Mouse (Mus musculus) neural tube, embryonic 11.5 days (tissue): ENCODE data around the gene Grem1. TPM values are rescaled to one million over a fixed set of nuclear protein-coding genes. Genes with fewer than 3 reads are reported as not detected.

ENCODE experiments used
- ATAC-seq: fragments of 200-750 bp; cut with Nextera tagmentation; 2 replicates; pipeline ENCODE4 v1.8.0; 2017; ENCODE audit warnings: moderate number of reproducible peaks, mild to moderate bottlenecking, moderate TSS enrichment, moderate library complexity; ENCODE audit not compliant: insufficient read depth, low FRiP score, low TSS enrichment
- DNase-seq: peaks from one replicate; pipeline ENCODE4 v3.0.0-alpha.2; 2015; ENCODE audit warnings: low spot score
- H3K27ac ChIP-seq: fragments of 300-500 bp; sonication (generic); 2 replicates; pipeline ENCODE4 v1.5.1; 2014; ENCODE audit warnings: low read depth, mild to moderate bottlenecking, low read length
- H3K27me3 ChIP-seq: fragments of 300-500 bp; sonication (generic); 2 replicates; pipeline ENCODE4 v1.6.1; 2014; ENCODE audit warnings: mild to moderate bottlenecking, low read length, mixed read lengths; ENCODE audit not compliant: control insufficient read depth, insufficient read depth
- H3K36me3 ChIP-seq: fragments of 300-500 bp; sonication (generic); 2 replicates; pipeline ENCODE4 v1.6.1; 2014; ENCODE audit warnings: mild to moderate bottlenecking, low read length, moderate library complexity, mixed read lengths; ENCODE audit not compliant: control insufficient read depth, insufficient read depth
- H3K4me1 ChIP-seq: fragments of 300-500 bp; sonication (generic); 2 replicates; pipeline ENCODE4 v1.6.1; 2014; ENCODE audit warnings: low read length, mixed read lengths; ENCODE audit not compliant: control insufficient read depth, insufficient read depth
- H3K4me2 ChIP-seq: fragments of 300-500 bp; sonication (generic); 2 replicates; pipeline ENCODE4 v1.6.1; 2014; ENCODE audit warnings: low read depth, mild to moderate bottlenecking, moderate library complexity
- H3K4me3 ChIP-seq: fragments of 300-500 bp; sonication (generic); 2 replicates; pipeline ENCODE4 v1.5.1; 2014; ENCODE audit warnings: low read depth, low read length
- H3K9ac ChIP-seq: fragments of 300-500 bp; sonication (generic); 2 replicates; pipeline ENCODE4 v1.6.1; 2014; ENCODE audit warnings: mild to moderate bottlenecking, low read length
- H3K9me3 ChIP-seq: fragments of 300-500 bp; sonication (generic); 2 replicates; pipeline ENCODE4 v1.6.1; 2016; ENCODE audit warnings: low read length; ENCODE audit not compliant: control insufficient read depth
- WGBS: fragments of 180-500 bp; shearing (Covaris S2); extraction: QIAGEN DNeasy Blood & Tissue Kit; methylation state at CpG from one replicate; pipeline ENCODE4 v1.1.7; 2014; 5-methylcytosine and 5-hydroxymethylcytosine counted together
- polyA plus RNA-seq: library from polyadenylated mRNA; unstranded; fragments of >200 nt; fragmentation: Nextera tagmentation; extraction: Ambion mirVana; gene quantifications from 2 replicates; pipeline ENCODE4 v1.2.1, GENCODE M21; 2014

Gene Grem1
- polyA plus RNA-seq, 1 experiment from 2014 or later = 0.85 TPM

DNA sequence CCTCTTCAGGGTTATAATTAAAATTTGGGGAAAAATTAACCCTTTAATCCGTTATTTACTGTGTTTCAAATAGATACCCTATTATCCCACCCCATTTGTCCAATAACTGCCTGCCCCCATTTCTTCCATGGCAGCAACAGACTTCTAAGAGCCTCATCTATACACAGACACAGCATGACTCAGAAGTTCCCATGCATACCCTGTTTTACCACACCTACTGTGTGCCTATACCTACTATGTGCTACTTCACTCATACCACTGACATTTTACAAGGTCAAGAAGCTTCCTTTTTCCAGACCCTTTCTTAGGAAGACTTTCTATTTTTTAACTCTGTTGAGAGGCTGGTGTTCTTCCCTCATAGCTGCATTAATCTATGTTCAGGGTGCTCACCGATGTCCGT, 35.1 kb upstream of the Grem1 start:
- ATAC-seq (no peak), DNase-seq (no peak)
- no peak overlapping the region for H3K27ac ChIP-seq
- H3K27me3 ChIP-seq = no peaks in the 10 kb centered on the region
- H3K4me1 ChIP-seq = no peaks in the 10 kb centered on the region
- H3K4me3 ChIP-seq = no peak overlapping the region
- WGBS = 93% methylated on average over 3 of the region's 3 CpGs
- no peak overlapping the region for H3K4me2 ChIP-seq
- no peak overlapping the region for H3K9ac ChIP-seq
- no peaks in the 10 kb centered on the region for H3K9me3 ChIP-seq
- H3K36me3 ChIP-seq = no peaks in the 10 kb centered on the region

DNA sequence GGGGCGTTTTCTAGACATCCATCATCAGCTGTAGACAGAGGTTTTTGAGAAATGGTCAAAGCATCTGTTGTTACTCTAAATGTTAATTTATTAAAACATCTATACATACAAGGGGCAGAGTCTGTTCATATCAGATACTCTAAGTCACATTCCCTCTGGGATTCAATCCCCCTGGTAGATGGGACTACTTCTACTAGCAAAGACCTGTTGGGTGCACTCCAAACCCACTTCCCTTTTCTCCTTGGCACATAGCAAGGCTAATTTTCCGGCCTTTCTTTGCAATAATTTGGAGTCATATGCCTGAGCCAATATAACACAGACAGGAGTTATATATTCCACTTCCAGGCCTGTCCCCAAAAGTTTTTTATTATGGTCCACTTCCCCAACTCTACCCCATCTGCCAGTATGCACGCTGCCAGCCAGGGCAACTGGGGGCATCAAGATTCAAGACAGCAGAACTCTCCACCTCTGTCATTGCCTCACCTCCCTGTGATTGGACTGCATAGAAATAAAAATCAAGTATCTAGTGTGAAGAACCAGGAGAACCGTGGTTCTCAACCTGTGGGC, 30.5 kb upstream of the Grem1 start:
- Histone ChIP-seq H3K36me3 (no peaks in the 10 kb centered on the region), H3K4me1 (no peaks in the 10 kb centered on the region), H3K9ac (no peak overlapping the region), H3K4me3 (no peak overlapping the region), H3K27ac (no peak overlapping the region), H3K4me2 (no peak overlapping the region), H3K27me3 (no peaks in the 10 kb centered on the region), H3K9me3 (no peaks in the 10 kb centered on the region)
- 89% methylated on average over 4 of the region's 4 CpGs for WGBS
- DNase-seq (no peak), ATAC-seq (no peak)

DNA sequence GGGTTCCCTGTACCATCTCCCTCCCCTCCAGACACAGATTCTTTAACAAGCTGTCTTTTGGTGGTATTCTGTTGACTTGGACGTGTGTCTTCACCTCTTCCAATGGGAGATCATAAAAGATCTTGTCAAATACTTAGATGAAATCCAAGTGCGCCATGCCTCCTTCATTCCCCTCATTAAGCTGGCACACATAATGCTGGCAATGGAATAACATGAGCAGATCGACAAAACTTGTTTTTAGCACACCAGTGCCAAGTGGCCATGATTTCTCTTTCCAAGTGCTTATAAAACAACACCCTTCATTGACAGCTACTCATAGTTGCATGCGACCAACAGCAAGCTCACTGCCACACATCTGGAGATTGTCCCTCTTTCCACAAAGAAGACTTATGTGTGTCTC, 29.4 kb upstream of the Grem1 start:
- Histone ChIP-seq H3K9ac (no peak overlapping the region), H3K4me3 (no peak overlapping the region), H3K4me1 (no peaks in the 10 kb centered on the region), H3K36me3 (no peaks in the 10 kb centered on the region), H3K4me2 (no peak overlapping the region), H3K27me3 (no peaks in the 10 kb centered on the region), H3K9me3 (no peaks in the 10 kb centered on the region), H3K27ac (no peak overlapping the region)
- 87% methylated on average over 4 of the region's 4 CpGs for WGBS
- no peak for ATAC-seq
- DNase-seq = no peak

DNA sequence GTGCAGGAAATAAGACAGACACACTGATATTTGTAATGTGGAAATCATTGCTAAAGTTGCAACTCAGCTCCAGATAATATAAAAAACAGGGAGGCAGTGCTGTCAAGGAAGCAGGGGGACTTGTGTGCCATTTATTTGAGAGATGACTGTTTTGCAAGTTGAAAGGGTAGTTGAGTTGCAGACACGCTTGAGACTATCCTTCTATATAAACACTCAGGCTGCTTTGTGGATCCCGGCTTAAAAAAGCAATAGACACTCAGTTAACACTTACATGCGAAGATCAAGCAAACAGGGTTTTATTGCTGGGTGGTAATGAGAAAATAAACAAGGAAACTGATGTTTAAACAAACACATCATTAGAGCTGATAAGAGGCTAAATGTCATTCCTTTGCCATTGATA, 26.4 kb upstream of the Grem1 start:
- WGBS = 60% methylated on average over 3 of the region's 3 CpGs
- no peaks in the 10 kb centered on the region for H3K4me1 ChIP-seq
- H3K27me3 ChIP-seq = no peaks in the 10 kb centered on the region
- no peaks in the 10 kb centered on the region for H3K9me3 ChIP-seq
- no peak overlapping the region for H3K27ac ChIP-seq
- no peak overlapping the region for H3K4me3 ChIP-seq
- H3K36me3 ChIP-seq = no peaks in the 10 kb centered on the region
- ATAC-seq = no peak
- H3K4me2 ChIP-seq = no peak overlapping the region
- no peak overlapping the region for H3K9ac ChIP-seq
- DNase-seq = no peak

DNA sequence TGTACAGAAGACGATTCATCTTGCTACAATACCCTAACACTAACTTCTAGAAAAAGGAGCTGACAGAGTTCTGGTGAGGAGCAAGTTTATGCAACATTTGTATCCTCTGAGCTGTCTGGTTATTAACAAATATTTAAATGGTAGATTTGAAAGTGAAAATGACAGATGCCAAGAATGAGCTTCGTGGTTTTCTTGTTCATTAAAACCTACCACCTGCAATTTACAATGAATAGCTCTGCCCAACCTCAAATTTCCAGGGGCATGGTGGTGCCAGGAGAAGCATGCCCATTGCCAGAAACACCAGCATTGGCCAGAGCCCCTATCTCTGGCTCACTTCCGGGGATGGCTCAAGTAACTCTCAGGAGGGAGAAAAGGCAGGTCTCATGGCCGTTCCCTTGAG, 23.1 kb upstream of the Grem1 start:
- Histone ChIP-seq H3K36me3 (no peaks in the 10 kb centered on the region), H3K4me3 (no peak overlapping the region), H3K4me2 (no peak overlapping the region), H3K9ac (no peak overlapping the region), H3K9me3 (no peaks in the 10 kb centered on the region), H3K27me3 (no peaks in the 10 kb centered on the region), H3K4me1 (no peaks in the 10 kb centered on the region), H3K27ac (no peak overlapping the region)
- ATAC-seq (no peak), DNase-seq (no peak)
- WGBS = 85% methylated on average over 4 of the region's 4 CpGs

DNA sequence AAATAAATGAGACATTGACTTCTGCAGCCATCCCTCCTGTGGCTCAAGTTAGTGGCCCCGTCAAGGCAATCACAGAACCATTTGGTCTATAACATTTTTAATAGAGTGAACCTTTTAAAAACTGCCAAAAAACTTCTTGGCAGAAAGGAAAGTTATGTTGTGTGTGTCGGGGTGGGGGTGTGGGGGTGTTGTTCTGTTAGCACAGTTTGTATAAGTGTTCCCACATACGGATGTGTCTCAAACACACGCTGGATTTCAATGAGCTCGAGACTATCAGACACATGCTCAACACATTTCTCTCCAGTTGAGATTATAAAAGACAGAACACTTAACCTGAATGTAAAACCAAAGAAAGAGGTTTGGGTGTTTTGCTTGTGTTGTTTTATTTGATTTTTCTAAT, 22.7 kb upstream of the Grem1 start:
- H3K4me1 ChIP-seq = no peaks in the 10 kb centered on the region
- ATAC-seq (no peak), DNase-seq (no peak)
- no peak overlapping the region for H3K4me3 ChIP-seq
- no peaks in the 10 kb centered on the region for H3K27me3 ChIP-seq
- no peak overlapping the region for H3K9ac ChIP-seq
- H3K4me2 ChIP-seq = no peak overlapping the region
- no peaks in the 10 kb centered on the region for H3K9me3 ChIP-seq
- 86% methylated on average over 5 of the region's 5 CpGs for WGBS
- no peak overlapping the region for H3K27ac ChIP-seq
- no peaks in the 10 kb centered on the region for H3K36me3 ChIP-seq

DNA sequence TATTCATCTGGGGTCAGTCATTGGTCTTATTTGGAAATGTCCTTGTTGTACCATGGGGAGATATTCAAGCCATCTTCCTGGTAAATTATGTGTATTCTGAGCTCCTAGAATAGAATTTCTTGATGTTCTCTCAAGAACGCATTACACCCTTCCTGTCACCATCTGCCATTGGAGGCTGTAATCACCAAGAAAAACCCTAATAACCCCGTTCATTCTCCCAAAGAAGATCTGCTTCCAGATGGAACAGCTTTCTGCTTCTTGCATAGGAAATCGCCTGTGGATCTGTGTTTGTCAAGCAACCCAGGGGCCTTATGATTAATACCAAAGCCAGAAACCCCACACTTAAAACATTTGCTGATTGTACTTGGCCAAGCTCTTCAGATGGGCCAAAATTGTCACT, 20.9 kb upstream of the Grem1 start:
- DNase-seq (no peak), ATAC-seq (no peak)
- Histone ChIP-seq H3K36me3 (no peaks in the 10 kb centered on the region), H3K9me3 (no peaks in the 10 kb centered on the region), H3K27ac (no peak overlapping the region), H3K9ac (no peak overlapping the region), H3K4me3 (no peak overlapping the region), H3K4me2 (no peak overlapping the region), H3K27me3 (no peaks in the 10 kb centered on the region), H3K4me1 (no peaks in the 10 kb centered on the region)
- 87% methylated on average over 3 of the region's 3 CpGs for WGBS

DNA sequence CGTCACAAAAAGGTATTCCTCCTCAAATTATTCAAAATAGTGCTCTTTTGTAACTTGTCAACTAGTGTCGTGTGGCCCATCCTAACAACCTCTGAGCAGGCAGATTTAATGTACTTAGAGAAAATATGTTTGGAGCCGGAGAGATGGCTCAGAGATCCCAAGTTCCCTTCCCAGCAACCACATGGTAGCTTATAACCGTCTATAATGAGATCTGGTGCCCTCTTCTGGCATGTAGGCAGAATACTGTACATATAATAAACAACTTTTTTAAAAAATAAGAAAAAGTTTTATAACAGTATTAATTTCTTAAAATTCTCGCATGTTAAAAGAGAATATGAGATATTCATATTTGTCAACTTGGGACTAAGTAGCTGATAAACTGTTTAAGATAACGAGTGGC, 19.6 kb upstream of the Grem1 start:
- ATAC-seq (no peak), DNase-seq (no peak)
- 74% methylated on average over 6 of the region's 6 CpGs for WGBS
- Histone ChIP-seq H3K27me3 (no peaks in the 10 kb centered on the region), H3K4me2 (no peak overlapping the region), H3K9me3 (no peaks in the 10 kb centered on the region), H3K36me3 (no peaks in the 10 kb centered on the region), H3K27ac (no peak overlapping the region), H3K4me1 (no peaks in the 10 kb centered on the region), H3K4me3 (no peak overlapping the region), H3K9ac (no peak overlapping the region)

DNA sequence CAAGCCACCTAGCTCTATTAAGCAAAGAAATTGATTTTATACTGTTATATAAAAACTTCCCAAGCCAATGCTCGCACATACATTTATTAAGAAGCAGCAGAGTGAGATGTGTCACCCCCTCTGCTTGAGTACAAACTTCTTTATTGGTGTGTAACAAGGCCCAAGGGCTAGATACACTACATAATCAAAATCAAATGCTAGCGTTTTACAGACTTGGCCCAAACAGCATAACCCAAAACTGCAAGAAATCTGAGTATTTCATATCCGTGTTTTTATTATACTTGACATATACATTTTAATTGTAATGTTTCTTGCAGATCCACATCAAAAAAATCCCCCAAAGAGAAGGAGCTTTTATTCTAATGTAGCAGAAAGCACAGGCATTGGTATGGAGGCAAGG, 17.9 kb upstream of the Grem1 start:
- Histone ChIP-seq H3K27me3 (no peaks in the 10 kb centered on the region), H3K4me3 (no peak overlapping the region), H3K36me3 (no peaks in the 10 kb centered on the region), H3K4me1 (no peaks in the 10 kb centered on the region), H3K4me2 (no peak overlapping the region), H3K27ac (no peak overlapping the region), H3K9me3 (no peaks in the 10 kb centered on the region), H3K9ac (no peak overlapping the region)
- WGBS = 87% methylated on average over 3 of the region's 3 CpGs
- no peak for ATAC-seq
- no peak for DNase-seq
